Mouse (Mus musculus) MEL (cell line): ENCODE measurements around the gene G6pc.
"Not testable (repeated sequence)": the region's sequence is repeated elsewhere in the genome, so short reads cannot be mapped to it uniquely, and the experiment has no call there.

Source experiments
- CTCF ChIP-seq, 3 experiments: IDR thresholded peaks in 2 of 3; conservative IDR thresholded peaks in 1 of 3; 2 replicates each; pipeline ENCODE4 v1.5.1; 2011 to 2012; ENCODE audit warnings: low read length in 3 of 3, low read depth in 2 of 3, mild to moderate bottlenecking in 2 of 3, improper control_type of control experiment in 1 of 3, inconsistent platforms in 1 of 3, mixed read lengths in 1 of 3, moderate library complexity in 1 of 3; ENCODE audit not compliant: control insufficient read depth in 1 of 3, insufficient read depth in 1 of 3, poor library complexity in 1 of 3, severe bottlenecking in 1 of 3
- GATA1 ChIP-seq: IDR thresholded peaks from 2 replicates; pipeline ENCODE4 v1.6.1; 2011; ENCODE audit warnings: low read depth, low read length, improper control_type of control experiment
- MAFK ChIP-seq: IDR thresholded peaks from 2 replicates; pipeline ENCODE4 v1.6.1; 2011; ENCODE audit warnings: low read depth, mild to moderate bottlenecking, low read length, improper control_type of control experiment, borderline replicate concordance
- MAZ ChIP-seq: IDR thresholded peaks from 2 replicates; pipeline ENCODE4 v1.6.1; 2012; ENCODE audit warnings: low read depth, mild to moderate bottlenecking, inconsistent platforms, low read length, improper control_type of control experiment
- MYB ChIP-seq: IDR thresholded peaks from 2 replicates; pipeline ENCODE4 v1.6.1; 2011; ENCODE audit warnings: mild to moderate bottlenecking, low read depth, low read length, improper control_type of control experiment
- POLR2A ChIP-seq, 2 experiments: IDR thresholded peaks; 2 replicates each; pipeline ENCODE4 v1.6.1; 2011 to 2012; ENCODE audit warnings: low read length in 2 of 2, mild to moderate bottlenecking in 2 of 2, control low read depth in 1 of 2, improper control_type of control experiment in 1 of 2, low read depth in 1 of 2, moderate library complexity in 1 of 2; ENCODE audit not compliant: control insufficient read depth in 1 of 2, insufficient read depth in 1 of 2, poor library complexity in 1 of 2
- POLR2AphosphoS5 ChIP-seq: IDR thresholded peaks from 2 replicates; pipeline ENCODE4 v1.6.1; 2012; ENCODE audit warnings: low read depth, borderline replicate concordance, mild to moderate bottlenecking, inconsistent platforms, low read length, moderate library complexity, mixed read lengths
- USF1 ChIP-seq: IDR thresholded peaks from 2 replicates; pipeline ENCODE4 v1.6.1; 2014; ENCODE audit warnings: low read depth, mild to moderate bottlenecking, inconsistent platforms, low read length, improper control_type of control experiment, moderate library complexity

GRCm38 (mm10) chr11:101378196-101378595, 10.8 kb downstream of the G6pc start:
- not testable (repeated sequence) for TF ChIP-seq GATA1; CTCF (IDR thresholded peaks at IDR 0.05 in 2 of 3, conservative IDR thresholded peaks at IDR 0.05 in 1 of 3; ENCODE audit: control insufficient read depth in 1 of 3, insufficient read depth in 1 of 3, low read depth in 2 of 3, low read length in 3 of 3, poor library complexity in 1 of 3, severe bottlenecking in 1 of 3); POLR2A (IDR thresholded peaks at IDR 0.05; ENCODE audit: control insufficient read depth in 1 of 2, insufficient read depth in 1 of 2, low read depth in 1 of 2, low read length in 2 of 2, poor library complexity in 1 of 2); MYB; MAFK; USF1; POLR2AphosphoS5; MAZ
